Mouse (Mus musculus) telencephalon, adult 2 months (tissue): ENCODE data around the gene Lrrc29.
"Not testable (repeated sequence)": the region's sequence is repeated elsewhere in the genome, so short reads cannot be mapped to it uniquely, and the experiment has no call there.

Experiments
- DNase-seq: peaks from one replicate; pipeline ENCODE4 v3.0.0-alpha.2; 2011; ENCODE audit warnings: low read depth, low spot score

Gene Lrrc29

GRCm38 (mm10) chr8:105311718-105312117 lies 14.4 kb downstream of the Lrrc29 start:
- DNase-seq: no peak

DNA sequence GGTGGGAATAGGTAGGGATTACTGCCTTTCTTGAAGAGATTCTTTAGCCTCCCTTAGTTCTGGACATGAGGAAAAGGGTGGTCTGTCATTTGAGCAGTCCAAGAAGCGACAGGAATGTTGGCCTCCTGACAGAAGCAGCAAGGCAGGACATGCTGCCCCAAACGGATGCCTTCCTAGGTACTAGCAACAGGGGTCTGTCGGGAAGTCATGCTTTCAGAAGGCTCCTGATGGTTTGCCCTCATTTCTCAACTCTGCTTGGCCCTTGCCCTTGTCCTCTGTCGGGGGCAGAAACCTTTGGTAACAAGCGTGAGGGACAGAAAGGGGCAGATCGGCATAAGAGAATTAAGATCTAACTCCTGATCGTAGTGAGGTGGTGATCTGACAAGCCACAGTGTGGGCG lies 16.0 kb downstream of the Lrrc29 start:
- DNase-seq: no peak

DNA sequence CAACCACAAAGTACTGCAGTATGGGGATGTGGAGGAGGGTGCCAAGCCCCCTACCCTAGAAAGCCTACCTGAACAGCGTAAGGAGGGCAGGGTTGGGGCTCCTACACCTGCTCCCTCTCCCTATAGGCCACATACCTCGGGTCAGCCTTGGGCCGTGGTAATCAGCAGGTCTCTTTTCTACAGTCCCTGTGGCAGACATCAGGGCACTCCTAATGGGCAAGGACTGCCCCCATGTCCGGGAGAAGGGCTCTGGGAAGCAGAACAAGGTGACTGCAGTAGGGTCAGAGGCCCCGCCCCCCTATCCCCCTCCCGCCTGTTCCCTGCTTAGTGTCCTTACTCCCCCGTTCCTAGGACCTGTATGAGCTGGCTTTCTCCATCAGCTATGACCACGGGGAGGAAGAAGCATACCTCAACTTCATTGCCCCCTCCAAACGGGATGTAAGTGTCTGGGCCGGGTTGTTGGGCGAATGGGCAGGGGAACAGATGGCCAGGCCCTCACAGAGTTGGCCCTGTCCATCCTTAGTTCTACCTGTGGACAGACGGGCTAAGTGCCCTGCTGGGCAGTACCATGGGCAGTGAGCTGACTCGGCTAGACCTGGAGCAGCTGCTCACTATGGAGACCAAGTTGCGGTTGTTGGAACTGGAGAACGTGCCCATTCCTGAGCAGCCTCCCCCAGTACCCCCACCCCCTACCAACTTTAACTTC lies 16.8 kb downstream of the Lrrc29 start:
- DNase-seq: no peak

- DNase-seq: no peak
Observed at GRCm38 (mm10) chr8:105308428-105308827, 17.6 kb downstream of the Lrrc29 start.

GRCm38 (mm10) chr8:105307670-105308069 lies 18.4 kb downstream of the Lrrc29 start:
- DNase-seq: no peak

DNA sequence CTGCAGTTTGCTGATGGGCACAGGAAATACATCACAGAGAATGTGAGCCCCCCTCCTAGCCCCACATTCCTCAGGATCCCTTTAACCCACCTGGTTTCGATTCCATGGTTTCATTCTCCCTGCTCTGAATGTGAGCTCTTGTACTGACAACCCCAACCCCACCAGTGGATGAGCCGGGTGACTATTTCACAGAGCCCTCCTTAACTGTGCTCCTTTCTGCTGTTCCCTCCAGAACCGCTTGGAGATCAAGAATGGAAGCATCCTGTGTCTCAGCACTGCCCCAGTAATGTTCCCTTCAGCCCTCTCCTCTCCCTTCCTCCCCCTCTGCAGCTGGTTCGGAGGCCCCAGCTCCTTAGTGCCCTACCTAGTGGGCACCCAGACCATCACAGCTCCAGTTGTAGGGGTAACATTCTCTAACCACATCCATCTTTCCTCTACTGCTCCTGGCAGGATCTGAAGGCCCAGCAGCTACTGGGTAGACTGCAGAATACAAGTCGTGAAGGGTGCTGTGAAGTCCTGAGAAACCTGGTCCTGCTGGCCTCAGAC lies 19.9 kb downstream of the Lrrc29 start:
- no peak for DNase-seq

GRCm38 (mm10) chr8:105305211-105306145 lies 20.6 kb downstream of the Lrrc29 start, which contains the start of gene Elmo3:
Gene Elmo3 (plus strand): TSS chr8:105305601.
- no peak for DNase-seq

- no peak for DNase-seq
Observed at GRCm38 (mm10) chr8:105304325-105305210, 21.5 kb downstream of the Lrrc29 start.

DNA sequence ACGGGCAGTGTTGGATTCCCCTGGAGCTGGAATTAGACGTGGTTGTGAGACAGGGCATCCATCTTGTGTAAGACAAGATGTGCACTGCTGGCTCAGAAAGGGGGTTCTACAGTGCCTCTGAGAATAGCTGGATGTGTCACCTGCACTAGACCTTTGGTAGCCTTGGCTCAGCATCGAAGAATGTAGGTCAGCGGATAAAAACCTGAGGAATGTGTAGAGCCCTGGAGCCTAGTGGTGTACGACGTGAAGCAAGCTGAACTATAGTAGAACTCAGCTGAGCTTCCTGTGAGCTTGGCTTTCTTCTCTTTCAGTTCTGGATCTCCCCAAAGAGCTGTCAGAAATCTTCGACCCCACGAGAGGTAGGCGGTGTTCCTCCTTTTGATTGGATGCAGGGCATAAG lies 22.2 kb downstream of the Lrrc29 start:
- DNase-seq: no peak

DNA sequence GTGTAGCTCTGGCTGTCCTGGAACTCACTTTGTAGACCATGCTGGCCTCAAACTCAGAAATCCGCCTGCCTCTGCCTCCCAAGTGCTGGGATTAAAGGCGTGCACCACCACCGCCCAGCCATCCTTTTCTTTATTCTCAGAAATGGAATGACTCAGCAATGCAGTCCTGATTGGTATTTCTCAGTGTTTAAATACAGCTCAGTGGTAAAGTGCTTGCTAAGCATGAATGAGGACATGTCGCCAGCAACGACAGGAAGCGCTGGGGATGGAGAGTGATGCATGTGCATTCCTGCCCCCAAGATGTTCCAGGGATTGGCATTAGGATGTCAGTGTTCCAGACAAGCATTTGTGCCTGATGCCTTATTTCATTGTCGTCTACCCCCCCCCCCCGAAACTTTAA lies 22.7 kb downstream of the Lrrc29 start:
- DNase-seq: no peak

- DNase-seq: no peak
Observed at GRCm38 (mm10) chr8:105299962-105300361, 26.1 kb downstream of the Lrrc29 start.

DNA sequence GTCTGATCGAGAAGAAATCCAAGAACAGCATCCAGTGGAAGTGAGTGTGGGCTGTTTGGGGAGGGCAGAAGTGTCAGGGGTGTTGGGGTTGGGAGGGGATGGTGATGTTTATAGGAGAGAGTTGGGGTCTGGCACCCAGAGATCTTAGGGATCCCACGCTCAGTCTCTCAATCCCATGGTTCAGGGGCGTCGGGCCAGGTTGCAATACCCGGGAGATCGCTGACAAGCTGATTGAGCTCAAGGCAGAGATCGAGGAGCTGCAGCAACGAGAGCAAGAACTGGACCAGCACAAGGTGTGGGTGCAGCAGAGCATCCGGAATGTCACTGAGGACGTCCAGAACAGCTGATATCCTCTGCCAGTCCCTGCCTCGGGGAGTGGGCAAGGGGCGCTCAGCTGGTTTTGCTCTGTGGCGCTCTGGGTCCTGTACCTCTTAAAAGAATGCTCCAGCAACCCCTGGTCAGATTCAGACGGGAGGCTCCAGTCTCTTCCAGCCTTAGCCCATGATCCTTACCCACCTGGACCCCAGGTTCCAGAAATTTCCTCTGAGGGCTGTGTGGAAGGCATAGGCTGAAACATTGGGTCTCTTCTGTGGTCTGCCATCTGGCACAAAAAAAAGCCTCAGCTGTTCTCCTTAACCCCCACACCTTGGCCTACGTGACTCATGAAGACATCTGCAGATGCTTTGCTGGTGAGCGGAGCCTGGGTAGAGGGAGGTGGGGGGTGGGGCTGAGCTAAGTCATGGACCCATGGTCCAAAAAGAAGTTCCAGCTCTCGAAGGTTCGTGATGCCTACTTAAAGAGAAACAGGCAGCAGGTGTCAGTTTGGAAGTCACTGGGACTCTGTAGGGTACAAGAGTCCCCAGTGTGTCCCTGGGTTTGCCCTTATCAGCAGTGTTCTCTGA lies 27.5 kb downstream of the Lrrc29 start:
- DNase-seq: no peak

DNA sequence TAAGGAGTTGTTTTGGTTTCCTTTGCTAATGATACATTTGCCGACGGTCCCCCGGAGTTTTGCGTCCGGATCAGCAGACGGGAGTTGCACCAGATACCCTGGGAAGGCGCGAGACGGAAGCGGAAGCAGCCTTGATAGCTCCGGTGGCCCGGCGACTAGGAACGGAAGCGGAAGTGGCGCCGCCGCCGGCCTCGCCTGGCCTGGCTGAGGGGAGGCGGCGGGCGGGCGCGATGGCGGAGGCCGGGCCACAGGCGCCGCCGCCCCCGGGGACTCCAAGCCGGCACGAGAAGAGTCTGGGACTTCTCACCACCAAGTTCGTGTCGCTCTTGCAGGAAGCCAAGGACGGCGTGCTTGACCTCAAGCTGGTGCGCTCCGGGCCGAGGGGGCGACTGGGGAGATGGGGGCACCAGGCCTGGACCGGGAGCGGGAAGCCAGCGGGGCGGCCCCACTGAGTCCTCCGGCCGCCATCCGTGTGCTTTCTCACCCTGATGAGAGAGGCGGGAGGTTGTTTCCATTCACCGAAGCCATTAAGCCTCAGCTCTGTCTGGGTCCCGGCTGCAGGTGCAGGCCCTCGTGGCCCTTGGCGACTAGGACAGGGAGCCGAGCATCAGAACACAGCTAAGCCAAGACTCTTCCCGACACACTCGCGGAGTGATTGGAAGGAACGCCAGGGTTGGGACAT lies 28.4 kb downstream of the Lrrc29 start, which contains the start of gene E2f4:
TSS of gene E2f4 (plus strand) at position 153 of the 682 bp plus-strand sequence.
- peak; percentile 91 for DNase-seq

GRCm38 (mm10) chr8:105295895-105296573 lies 30.0 kb downstream of the Lrrc29 start, which contains the start of gene Exoc3l:
Gene Exoc3l (minus strand): TSS chr8:105296101.
- no peak for DNase-seq

- DNase-seq: no peak
Observed at GRCm38 (mm10) chr8:105295256-105295655, 30.8 kb downstream of the Lrrc29 start.

GRCm38 (mm10) chr8:105294776-105295175 lies 31.3 kb downstream of the Lrrc29 start:
- no peak for DNase-seq

DNA sequence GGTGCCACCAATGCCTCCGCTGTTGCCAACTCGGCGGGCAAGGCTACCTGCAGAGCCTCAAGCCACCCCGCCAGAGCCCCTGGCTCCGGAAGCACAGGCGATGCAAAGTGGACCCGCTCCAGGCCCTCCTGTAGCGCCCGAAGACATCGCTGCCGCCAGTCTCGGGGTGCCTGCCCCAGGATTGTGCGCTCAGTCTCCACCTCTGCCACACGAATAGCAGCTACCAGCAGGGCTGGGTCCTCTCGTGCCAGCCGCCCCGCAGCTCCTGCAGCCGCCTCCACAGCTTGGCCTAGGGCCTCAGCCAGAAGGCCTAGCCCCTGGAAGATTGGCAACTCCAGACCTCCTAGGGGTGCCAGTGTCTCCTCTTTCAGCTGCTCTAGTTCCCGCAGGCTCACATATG lies 32.7 kb downstream of the Lrrc29 start:
- DNase-seq: no peak

- no peak for DNase-seq
Observed at GRCm38 (mm10) chr8:105292471-105292870, 33.6 kb downstream of the Lrrc29 start.

DNA sequence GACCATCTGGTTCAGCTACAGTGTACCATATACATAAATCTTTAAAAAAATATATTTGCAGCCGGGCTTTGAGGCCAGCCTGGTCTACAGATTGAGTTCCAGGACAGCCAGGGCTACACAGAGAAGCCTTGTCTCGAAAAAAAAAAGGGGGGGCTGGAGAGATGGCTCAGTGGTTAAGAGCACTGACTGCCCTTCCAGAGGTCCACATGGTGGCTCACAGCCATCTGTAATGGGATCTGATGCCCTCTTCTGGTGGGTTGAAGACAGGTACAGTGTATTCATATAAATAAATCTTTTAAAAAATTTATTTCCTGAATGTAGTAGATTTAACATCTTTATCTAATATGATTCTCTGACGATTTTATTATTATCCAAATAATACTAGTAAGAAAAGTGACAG lies 34.3 kb downstream of the Lrrc29 start:
- not testable (repeated sequence) for DNase-seq
